Mouse (Mus musculus) hindbrain, postnatal 0 days (tissue): Measurements from ENCODE around the gene Cacna2d3. TPM values are rescaled to one million over a fixed set of nuclear protein-coding genes. Genes with fewer than 3 reads are reported as not detected.

Experiments used
- ATAC-seq: fragments of 200-750 bp; cut with Nextera tagmentation; 2 replicates; pipeline ENCODE4 v1.8.0; 2017; ENCODE audit warnings: mild to moderate bottlenecking, moderate TSS enrichment, moderate library complexity
- DNase-seq: peaks from one replicate; pipeline ENCODE4 v3.0.0-alpha.2; 2015; ENCODE audit warnings: low spot score
- H3K27ac ChIP-seq: fragments of 300-500 bp; sonication (generic); 2 replicates; pipeline ENCODE4 v1.5.1; 2014; ENCODE audit warnings: mild to moderate bottlenecking
- H3K27me3 ChIP-seq: fragments of 300-500 bp; sonication (generic); 2 replicates; pipeline ENCODE4 v1.6.1; 2014; ENCODE audit warnings: low read length, mixed read lengths; ENCODE audit not compliant: insufficient read depth
- H3K36me3 ChIP-seq: fragments of 300-500 bp; sonication (generic); 2 replicates; pipeline ENCODE4 v1.6.1; 2014; ENCODE audit warnings: low read length, mixed read lengths; ENCODE audit not compliant: insufficient read depth
- H3K4me1 ChIP-seq: fragments of 300-500 bp; sonication (generic); 2 replicates; pipeline ENCODE4 v1.6.1; 2014; ENCODE audit warnings: antibody characterized with exemption, low read length, mixed read lengths; ENCODE audit not compliant: insufficient read depth
- H3K4me2 ChIP-seq: fragments of 300-500 bp; sonication (generic); 2 replicates; pipeline ENCODE4 v1.6.1; 2014; ENCODE audit warnings: low read depth, mild to moderate bottlenecking, low read length, moderate library complexity, mixed read lengths
- H3K4me3 ChIP-seq: fragments of 300-500 bp; sonication (generic); 2 replicates; pipeline ENCODE4 v1.5.1; 2014; ENCODE audit warnings: low read length
- H3K9ac ChIP-seq: fragments of 300-500 bp; sonication (generic); replicated peaks from 2 replicates; pipeline ENCODE4 v1.6.1; 2014; ENCODE audit warnings: mild to moderate bottlenecking, low read length, moderate library complexity, mixed read lengths
- H3K9me3 ChIP-seq: fragments of 300-500 bp; sonication (generic); 2 replicates; pipeline ENCODE4 v1.6.1; 2016; ENCODE audit warnings: low read length, mixed read lengths
- CTCF ChIP-seq: IDR thresholded peaks from 2 replicates; pipeline ENCODE4 v1.5.1; 2016; ENCODE audit warnings: antibody characterized with exemption, control low read depth, low read depth
- WGBS: fragments of 180-500 bp; shearing (Covaris S2); extraction: QIAGEN DNeasy Blood & Tissue Kit; methylation state at CpG from one replicate; pipeline ENCODE4 v1.1.7; 2014; 5-methylcytosine and 5-hydroxymethylcytosine counted together
- polyA plus RNA-seq: library from polyadenylated mRNA; unstranded; fragments of >200 nt; fragmentation: Nextera tagmentation; extraction: Ambion mirVana; gene quantifications from 2 replicates; pipeline ENCODE4 v1.2.1, GENCODE M21; 2015
- total RNA-seq: library from RNA; depleted of rRNA; stranded (reverse); fragments of >200 nt; gene quantifications from 2 replicates; pipeline ENCODE4 v1.2.3, GENCODE M21; 2014

Cacna2d3 gene
- total and polyA plus RNA-seq, 2 experiments from 2014 or later = 37.6 to 39.0 TPM

DNA sequence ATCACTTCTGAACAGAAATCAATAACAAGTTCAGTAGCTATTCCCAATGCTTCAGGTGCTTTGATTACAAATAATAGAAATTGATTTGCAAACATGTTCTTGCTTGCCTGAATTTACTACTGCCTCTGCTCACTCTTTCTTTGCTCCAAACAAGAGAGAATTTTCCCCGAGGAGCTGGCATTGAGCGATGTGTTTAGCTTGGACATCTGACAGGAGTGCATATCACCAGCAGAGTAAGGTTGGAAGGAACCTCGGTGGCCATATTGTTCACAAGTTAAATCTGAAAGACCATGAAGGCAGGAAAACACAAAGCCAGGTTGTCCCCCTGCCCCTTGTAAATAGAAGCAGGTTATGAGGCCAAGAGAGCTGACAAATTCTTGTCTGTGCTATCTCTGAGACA is 561.9 kb downstream of the Cacna2d3 start:
- H3K9ac ChIP-seq = no peak overlapping the region
- ATAC-seq = no peak
- 59% methylated on average over 3 of the region's 3 CpGs for WGBS

DNA sequence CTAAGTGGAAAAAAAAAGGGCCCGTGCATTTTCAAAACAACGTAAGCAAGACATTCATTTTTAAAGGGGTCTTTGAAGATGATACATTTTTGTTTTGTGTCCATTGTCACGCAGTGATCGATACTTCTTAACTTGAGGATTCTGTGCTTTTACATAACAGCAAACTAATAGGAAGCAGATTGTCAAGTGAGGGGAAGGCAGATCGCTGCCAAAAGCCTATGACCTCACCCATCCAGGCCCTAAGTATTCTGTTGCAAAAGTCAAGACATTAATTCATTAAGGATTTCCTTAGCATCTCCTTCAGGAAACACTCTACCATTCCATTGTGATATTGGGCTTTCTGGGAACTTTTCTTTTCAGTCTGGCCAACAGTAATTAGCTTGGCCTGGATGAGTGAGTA is 564.6 kb downstream of the Cacna2d3 start:
- no peak overlapping the region for H3K27ac ChIP-seq
- H3K9ac ChIP-seq = no peak overlapping the region
- no peak overlapping the region for H3K4me2 ChIP-seq
- no peak for ATAC-seq
- DNase-seq = no peak
- H3K4me3 ChIP-seq = no peak overlapping the region
- no peaks in the 10 kb centered on the region for H3K36me3 ChIP-seq
- H3K27me3 ChIP-seq = no peaks in the 10 kb centered on the region
- no peaks in the 10 kb centered on the region for H3K9me3 ChIP-seq
- no peaks in the 10 kb centered on the region for H3K4me1 ChIP-seq
- 90% methylated on average over 5 of the region's 5 CpGs for WGBS
- TF ChIP-seq CTCF = no peak

More for the DNA sequence above, 561.9 kb downstream of the Cacna2d3 start:
- Histone ChIP-seq H3K4me2 (no peak overlapping the region), H3K9me3 (no peaks in the 10 kb centered on the region), H3K36me3 (no peaks in the 10 kb centered on the region), H3K4me3 (no peak overlapping the region), H3K4me1 (0 out of 2 replicates have a peak, but pooled peaks cover 3% of the 10 kb centered on the region), H3K27ac (no peak overlapping the region), H3K27me3 (no peaks in the 10 kb centered on the region)
- no peak for DNase-seq
- no peak for TF ChIP-seq CTCF

DNA sequence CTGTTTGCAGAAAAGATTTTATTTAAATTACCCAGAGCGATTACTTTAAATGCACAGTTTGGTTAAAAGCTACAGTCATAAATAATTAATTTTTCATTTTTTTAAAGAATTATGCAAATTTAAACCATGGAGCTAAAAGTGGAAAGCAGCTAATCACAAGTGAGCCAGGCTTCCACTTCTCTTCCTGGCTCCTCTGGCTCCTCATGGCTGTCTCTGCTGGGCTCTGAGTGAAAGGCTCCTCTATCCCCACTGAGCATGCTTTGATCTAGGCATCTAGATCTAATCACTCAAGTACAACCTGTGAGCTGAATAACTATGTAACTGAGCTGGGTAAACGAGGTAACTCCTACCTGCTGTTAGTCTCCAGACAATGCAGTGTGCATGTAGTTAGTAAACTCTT is 577.5 kb downstream of the Cacna2d3 start:
- DNase-seq = no peak

DNA sequence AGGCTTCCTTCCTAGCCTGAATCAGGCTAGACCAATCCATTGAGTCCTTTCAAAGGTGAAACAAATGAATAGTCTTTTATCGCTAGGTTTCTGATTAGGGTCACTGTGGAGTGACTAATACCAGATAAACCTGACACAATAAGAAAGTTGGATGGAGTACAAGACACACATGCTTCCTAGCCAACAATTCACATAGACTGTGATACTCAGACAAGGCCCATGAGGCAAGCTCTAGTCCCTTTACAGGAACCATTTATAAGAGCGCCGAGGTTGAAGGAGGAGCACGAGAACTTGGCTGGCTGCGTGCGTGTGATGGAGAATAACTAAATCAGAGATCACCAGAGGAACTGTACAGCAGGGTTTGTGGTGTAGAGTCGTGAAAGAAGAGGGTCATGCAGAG is 584.0 kb downstream of the Cacna2d3 start:
- WGBS = 80% methylated on average over 7 of the region's 7 CpGs
- Histone ChIP-seq H3K9ac (no peak overlapping the region), H3K9me3 (no peaks in the 10 kb centered on the region), H3K4me1 (no peaks in the 10 kb centered on the region), H3K27ac (no peak overlapping the region), H3K36me3 (no peaks in the 10 kb centered on the region), H3K4me3 (no peak overlapping the region), H3K27me3 (no peaks in the 10 kb centered on the region), H3K4me2 (no peak overlapping the region)
- no peak for TF ChIP-seq CTCF
- ATAC-seq (no peak), DNase-seq (no peak)

More for the DNA sequence above, 577.5 kb downstream of the Cacna2d3 start:
- TF ChIP-seq CTCF = no peak
- Histone ChIP-seq H3K27me3 (no peaks in the 10 kb centered on the region), H3K4me3 (no peak overlapping the region), H3K9ac (no peak overlapping the region), H3K27ac (no peak overlapping the region), H3K4me1 (no peaks in the 10 kb centered on the region), H3K36me3 (no peaks in the 10 kb centered on the region), H3K4me2 (no peak overlapping the region), H3K9me3 (no peaks in the 10 kb centered on the region)
- no peak for ATAC-seq
- 43% methylated on average over 2 of the region's 2 CpGs for WGBS

DNA sequence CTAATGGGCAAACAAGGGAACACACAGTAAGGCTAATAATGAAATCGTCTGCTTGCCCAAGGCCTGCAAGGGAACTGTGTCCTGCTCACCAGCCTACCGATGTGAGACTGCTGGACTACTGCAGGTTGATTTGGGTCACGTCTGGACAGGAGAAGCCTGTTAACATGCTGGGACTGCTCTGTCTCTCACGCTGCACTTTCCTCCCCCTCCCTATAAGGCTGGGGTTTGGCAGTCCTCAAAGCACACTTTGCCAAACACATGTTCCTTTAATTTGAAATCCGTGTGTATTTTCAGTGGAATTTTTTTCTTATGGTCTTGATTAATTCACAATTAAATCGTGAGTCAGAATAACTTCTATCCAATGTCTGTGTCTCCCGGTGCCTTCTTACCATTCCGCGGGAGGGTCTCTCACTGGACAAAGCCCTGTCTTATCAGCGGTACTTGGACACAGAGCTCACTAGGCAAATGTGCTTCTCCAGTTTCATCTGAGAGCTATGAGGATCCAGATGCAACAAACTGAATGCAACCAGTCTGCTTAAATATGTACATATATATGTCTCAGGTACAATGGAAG is 584.6 kb downstream of the Cacna2d3 start:
- TF ChIP-seq CTCF = no peak
- 58% methylated on average over 10 of the region's 10 CpGs for WGBS
- Histone ChIP-seq H3K36me3 (no peaks in the 10 kb centered on the region), H3K4me2 (no peak overlapping the region), H3K27ac (no peak overlapping the region), H3K4me1 (no peaks in the 10 kb centered on the region), H3K4me3 (no peak overlapping the region), H3K9me3 (no peaks in the 10 kb centered on the region), H3K9ac (no peak overlapping the region), H3K27me3 (no peaks in the 10 kb centered on the region)
- no peak for DNase-seq
- no peak for ATAC-seq

DNA sequence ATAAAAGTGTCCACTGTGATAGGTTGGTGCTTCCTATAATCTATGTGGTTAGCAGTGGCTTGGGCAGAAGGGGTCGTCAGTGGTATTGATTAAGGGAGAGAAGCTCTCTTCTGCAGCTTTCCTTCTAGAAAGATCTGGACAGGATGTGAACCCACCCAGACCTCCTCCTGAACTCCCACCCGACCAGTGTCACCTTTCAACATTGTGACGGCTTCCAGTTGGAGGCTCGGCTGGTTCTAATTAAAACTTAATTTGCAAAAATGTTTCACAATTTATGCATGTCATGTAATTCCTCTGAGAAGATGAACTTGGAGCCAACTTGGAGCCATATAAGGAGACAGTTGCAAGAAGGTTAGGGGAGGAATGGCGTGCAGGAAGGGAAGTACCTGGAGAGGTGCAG is 586.8 kb downstream of the Cacna2d3 start:
- H3K4me2 ChIP-seq = no peak overlapping the region
- no peaks in the 10 kb centered on the region for H3K9me3 ChIP-seq
- no peak for ATAC-seq
- DNase-seq = no peak
- no peaks in the 10 kb centered on the region for H3K36me3 ChIP-seq
- TF ChIP-seq CTCF = no peak
- 75% methylated on average over 5 of the region's 5 CpGs for WGBS
- no peak overlapping the region for H3K4me3 ChIP-seq
- no peak overlapping the region for H3K9ac ChIP-seq
- no peaks in the 10 kb centered on the region for H3K27me3 ChIP-seq
- no peaks in the 10 kb centered on the region for H3K4me1 ChIP-seq
- H3K27ac ChIP-seq = no peak overlapping the region

DNA sequence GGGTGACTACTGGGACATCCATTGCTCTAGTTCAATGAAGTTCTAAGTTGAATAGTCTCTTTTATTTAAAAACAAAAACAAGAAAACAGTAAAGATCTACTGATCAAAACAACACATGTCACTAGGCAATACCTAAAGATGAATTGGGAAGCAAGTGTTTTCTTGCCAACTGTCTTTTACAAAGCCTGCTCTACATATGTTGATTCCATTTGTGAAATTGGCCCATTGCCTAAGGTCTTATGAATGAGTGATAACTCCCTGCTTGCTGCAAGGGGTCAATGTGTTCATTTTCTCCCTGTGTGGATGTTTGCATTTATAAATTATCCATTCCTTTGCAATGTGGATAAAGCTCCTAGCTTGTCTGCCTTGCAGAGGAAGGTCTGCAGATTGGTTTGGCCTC is 591.2 kb downstream of the Cacna2d3 start:
- DNase-seq = no peak
- H3K36me3 ChIP-seq = no peaks in the 10 kb centered on the region
- H3K27ac ChIP-seq = no peak overlapping the region
- no peak for ATAC-seq
- no peak overlapping the region for H3K4me3 ChIP-seq
- no peaks in the 10 kb centered on the region for H3K27me3 ChIP-seq
- no peak overlapping the region for H3K4me2 ChIP-seq
- H3K9ac ChIP-seq = no peak overlapping the region
- no peaks in the 10 kb centered on the region for H3K9me3 ChIP-seq
- no peak for TF ChIP-seq CTCF
- H3K4me1 ChIP-seq = no peaks in the 10 kb centered on the region
